Mouse (Mus musculus) hindbrain, embryonic 12.5 days (tissue): ENCODE data around the gene Atp6v0a2. TPM values are rescaled to one million over a fixed set of nuclear protein-coding genes. Genes with fewer than 3 reads are reported as not detected.
"Not testable (repeated sequence)": the region's sequence is repeated elsewhere in the genome, so short reads cannot be mapped to it uniquely, and the experiment has no call there.

Experiments
- ATAC-seq: fragments of 200-750 bp; cut with Nextera tagmentation; 2 replicates; pipeline ENCODE4 v1.8.0; 2017; ENCODE audit warnings: moderate TSS enrichment; ENCODE audit not compliant: low FRiP score
- H3K27ac ChIP-seq: fragments of 300-500 bp; sonication (generic); 2 replicates; pipeline ENCODE4 v1.5.1; 2016; ENCODE audit warnings: mild to moderate bottlenecking
- H3K27me3 ChIP-seq: fragments of 300-500 bp; sonication (generic); 2 replicates; pipeline ENCODE4 v1.6.1; 2016; ENCODE audit warnings: mild to moderate bottlenecking
- H3K36me3 ChIP-seq: fragments of 300-500 bp; sonication (generic); 2 replicates; pipeline ENCODE4 v1.6.1; 2016; ENCODE audit warnings: mild to moderate bottlenecking
- H3K4me1 ChIP-seq: fragments of 300-500 bp; sonication (generic); 2 replicates; pipeline ENCODE4 v1.6.1; 2016
- H3K4me2 ChIP-seq: fragments of 300-500 bp; sonication (generic); replicated peaks from 2 replicates; pipeline ENCODE4 v1.6.1; 2016; ENCODE audit warnings: mild to moderate bottlenecking
- H3K4me3 ChIP-seq: fragments of 300-500 bp; sonication (generic); 2 replicates; pipeline ENCODE4 v1.5.1; 2016; ENCODE audit warnings: mild to moderate bottlenecking
- H3K9ac ChIP-seq: fragments of 300-500 bp; sonication (generic); 2 replicates; pipeline ENCODE4 v1.6.1; 2016; ENCODE audit warnings: mild to moderate bottlenecking, moderate library complexity
- H3K9me3 ChIP-seq: fragments of 300-500 bp; sonication (generic); replicated peaks from 2 replicates; pipeline ENCODE4 v1.6.1; 2016; ENCODE audit warnings: mild to moderate bottlenecking
- WGBS: fragments of 180-500 bp; shearing (Covaris S2); methylation state at CpG from one replicate; pipeline ENCODE4 v1.1.7; 2016; 5-methylcytosine and 5-hydroxymethylcytosine counted together
- polyA plus RNA-seq: library from polyadenylated mRNA; unstranded; fragments of >200 nt; fragmentation: Nextera tagmentation; extraction: Ambion mirVana; gene quantifications from 2 replicates; pipeline ENCODE4 v1.2.1, GENCODE M21; 2016

Atp6v0a2 gene
- polyA plus RNA-seq = 54.5 and 61.2 TPM in 2 replicates

GRCm38 (mm10) chr5:124628448-124629363, at the start of gene Atp6v0a2:
Gene Atp6v0a2 (plus strand): TSS chr5:124628576.
- WGBS = under 1% methylated on average over 48 of the region's 58 CpGs
- Histone ChIP-seq H3K27ac (peak within 1 kb of the TSS; percentile 74), H3K9me3 (no peaks in the 10 kb centered on the region)

GRCm38 (mm10) chr5:124578633-124579317, 49.6 kb upstream of the Atp6v0a2 start, which contains the start of the genes Eif2b1 and Gtf2h3:
Gene Eif2b1 (minus strand): TSS chr5:124579131.
Gene Gtf2h3 (plus strand): TSS chr5:124579140.
- Histone ChIP-seq H3K4me2 (peak within 1 kb of the TSS; percentile 77), H3K9me3 (no peaks in the 10 kb centered on the region), H3K36me3 (peaks cover 43% of the 10 kb centered on the region), H3K27ac (peak within 1 kb of the TSS; percentile 19; the same call in 1 of the 2 replicates), H3K9ac (peak within 1 kb of the TSS; percentile 73), H3K4me3 (peak within 1 kb of the TSS; percentile 62), H3K27me3 (no peaks in the 10 kb centered on the region), H3K4me1 (peaks cover 19% of the 10 kb centered on the region)
- peak; percentile 89 for ATAC-seq
- WGBS = 1% methylated on average over 51 of the region's 51 CpGs

More at GRCm38 (mm10) chr5:124628448-124629363, at the start of gene Atp6v0a2:
- Histone ChIP-seq H3K27me3 (no peaks in the 10 kb centered on the region), H3K4me3 (peak within 1 kb of the TSS; percentile 95), H3K4me1 (peaks cover 19% of the 10 kb centered on the region), H3K36me3 (peaks cover 13% of the 10 kb centered on the region), H3K9ac (peak within 1 kb of the TSS; percentile 96), H3K4me2 (peak within 1 kb of the TSS; percentile 95)
- peak; percentile 95 for ATAC-seq

- no peak overlapping the region for H3K4me3 ChIP-seq
- H3K9ac ChIP-seq = no peak overlapping the region
- no peak overlapping the region for H3K27ac ChIP-seq
- ATAC-seq = no peak
- 93% methylated on average over 5 of the region's 5 CpGs for WGBS
- H3K9me3 ChIP-seq = no peaks in the 10 kb centered on the region
- peaks cover 45% of the 10 kb centered on the region for H3K36me3 ChIP-seq
- H3K4me1 ChIP-seq = peaks cover 19% of the 10 kb centered on the region
- no peaks in the 10 kb centered on the region for H3K27me3 ChIP-seq
- no peak overlapping the region for H3K4me2 ChIP-seq
These were observed 45.9 kb upstream of the Atp6v0a2 start for GRCm38 (mm10) chr5:124582515-124582914.

GRCm38 (mm10) chr5:124592768-124593167, 35.6 kb upstream of the Atp6v0a2 start:
- Histone ChIP-seq H3K4me3 (no peak overlapping the region), H3K4me2 (no peak overlapping the region), H3K36me3 (peaks cover 82% of the 10 kb centered on the region), H3K27ac (no peak overlapping the region), H3K9ac (no peak overlapping the region), H3K4me1 (no peaks in the 10 kb centered on the region), H3K9me3 (no peaks in the 10 kb centered on the region), H3K27me3 (no peaks in the 10 kb centered on the region)
- 94% methylated on average over 3 of the region's 3 CpGs for WGBS
- no peak for ATAC-seq

GRCm38 (mm10) chr5:124598224-124599174, 29.9 kb upstream of the Atp6v0a2 start:
- Histone ChIP-seq H3K9ac (peak overlapping the region; percentile 78), H3K4me3 (peak overlapping the region; percentile 91), H3K4me1 (peaks cover 18% of the 10 kb centered on the region), H3K27ac (peak overlapping the region; percentile 57; the same call in 1 of the 2 replicates), H3K36me3 (peaks cover 40% of the 10 kb centered on the region), H3K9me3 (no peaks in the 10 kb centered on the region), H3K4me2 (peak overlapping the region; percentile 93), H3K27me3 (no peaks in the 10 kb centered on the region)
- ATAC-seq = peak; percentile 99
- WGBS = 7% methylated on average over 30 of the region's 30 CpGs

GRCm38 (mm10) chr5:124599726-124600125, 28.6 kb upstream of the Atp6v0a2 start:
- Histone ChIP-seq H3K4me1 (peaks cover 18% of the 10 kb centered on the region), H3K36me3 (peaks cover 28% of the 10 kb centered on the region), H3K4me2 (peak overlapping the region; percentile 93), H3K4me3 (peak overlapping the region; percentile 91)
- 65% methylated on average over 8 of the region's 8 CpGs for WGBS
- not testable (repeated sequence) for H3K9me3 ChIP-seq, H3K9ac ChIP-seq, H3K27me3 ChIP-seq, H3K27ac ChIP-seq, ATAC-seq

GRCm38 (mm10) chr5:124602349-124602748, 26.0 kb upstream of the Atp6v0a2 start:
- Histone ChIP-seq H3K27ac (no peak overlapping the region), H3K4me2 (no peak overlapping the region), H3K9me3 (no peaks in the 10 kb centered on the region), H3K36me3 (peaks cover 12% of the 10 kb centered on the region), H3K4me1 (peaks cover 18% of the 10 kb centered on the region), H3K27me3 (no peaks in the 10 kb centered on the region), H3K4me3 (no peak overlapping the region), H3K9ac (no peak overlapping the region)
- ATAC-seq = no peak
- WGBS = 77% methylated on average over 5 of the region's 5 CpGs

GRCm38 (mm10) chr5:124604296-124604695, 24.1 kb upstream of the Atp6v0a2 start:
- Histone ChIP-seq H3K9ac (no peak overlapping the region), H3K27ac (no peak overlapping the region), H3K36me3 (peaks cover 30% of the 10 kb centered on the region), H3K4me3 (no peak overlapping the region), H3K4me2 (no peak overlapping the region), H3K27me3 (no peaks in the 10 kb centered on the region), H3K9me3 (no peaks in the 10 kb centered on the region), H3K4me1 (peaks cover 9% of the 10 kb centered on the region)
- no peak for ATAC-seq
- WGBS = 93% methylated on average over 4 of the region's 4 CpGs

- no peak for ATAC-seq
- H3K4me3 ChIP-seq = no peak overlapping the region
- WGBS = 88% methylated on average over 17 of the region's 17 CpGs
These were observed 23.2 kb upstream of the Atp6v0a2 start for GRCm38 (mm10) chr5:124605041-124605622.

GRCm38 (mm10) chr5:124610965-124611364, 17.4 kb upstream of the Atp6v0a2 start:
- H3K36me3 ChIP-seq = peaks cover 64% of the 10 kb centered on the region
- no peaks in the 10 kb centered on the region for H3K9me3 ChIP-seq
- H3K27ac ChIP-seq = no peak overlapping the region
- 77% methylated on average over 10 of the region's 10 CpGs for WGBS
- H3K9ac ChIP-seq = no peak overlapping the region
- H3K27me3 ChIP-seq = no peaks in the 10 kb centered on the region
- no peak overlapping the region for H3K4me3 ChIP-seq
- ATAC-seq = no peak
- H3K4me1 ChIP-seq = no peaks in the 10 kb centered on the region
- H3K4me2 ChIP-seq = no peak overlapping the region

More at GRCm38 (mm10) chr5:124605041-124605622, 23.2 kb upstream of the Atp6v0a2 start:
- Histone ChIP-seq H3K9me3 (no peaks in the 10 kb centered on the region), H3K4me1 (peaks cover under 1% of the 10 kb centered on the region), H3K27ac (no peak overlapping the region), H3K9ac (no peak overlapping the region), H3K4me2 (no peak overlapping the region), H3K27me3 (no peaks in the 10 kb centered on the region), H3K36me3 (peaks cover 35% of the 10 kb centered on the region)

- Histone ChIP-seq H3K27me3 (no peaks in the 10 kb centered on the region), H3K9me3 (no peaks in the 10 kb centered on the region), H3K4me2 (no peak overlapping the region), H3K4me3 (no peak overlapping the region), H3K36me3 (peaks cover 49% of the 10 kb centered on the region), H3K4me1 (no peaks in the 10 kb centered on the region), H3K9ac (no peak overlapping the region), H3K27ac (no peak overlapping the region)
- no peak for ATAC-seq
- WGBS = 89% methylated on average over 11 of the region's 11 CpGs
These were observed 13.7 kb upstream of the Atp6v0a2 start for GRCm38 (mm10) chr5:124614709-124615108.
